Mouse (Mus musculus): ENCODE measurements around the gene Nudt5.

- no peak for TF ChIP-seq CTCF (IDR thresholded peaks at IDR 0.05; ENCODE audit: low read depth, low read length)
- peak; percentile 7; the same call in 1 of the 2 replicates for TF ChIP-seq POLR2A (IDR thresholded peaks at IDR 0.05; ENCODE audit: borderline replicate concordance, low read depth, low read length)
Observed at GRCm38 (mm10) chr2:5844873-5845631, at the start of gene Nudt5, which contains the start of gene Cdc123.
